Mouse (Mus musculus) telencephalon, adult 2 months (tissue): ENCODE measurements at regions not wholly inside any gene's neighbourhood (a gene's known extent, or its start where the extent isn't known, plus 50 kb on each side); places are given as distances from the start of the nearest gene placed in this dataset.

Experiments
- DNase-seq: peaks from one replicate; pipeline ENCODE4 v3.0.0-alpha.2; 2011; ENCODE audit warnings: low read depth, low spot score

- no peak for DNase-seq
Observed at GRCm38 (mm10) chr17:15311822-15312221, 64.8 kb downstream of the Dll1 start.

- no peak for DNase-seq
Observed at GRCm38 (mm10) chr17:15310465-15310864, 66.2 kb downstream of the Dll1 start.

GRCm38 (mm10) chr17:15302110-15302509 is 74.6 kb downstream of the Dll1 start:
- DNase-seq = peak; percentile 15

- no peak for DNase-seq
Observed at GRCm38 (mm10) chr17:15299743-15300371, 76.8 kb downstream of the Dll1 start.

- DNase-seq = no peak
Observed at GRCm38 (mm10) chr17:15294165-15294585, 82.5 kb downstream of the Dll1 start.

- no peak for DNase-seq
Observed at GRCm38 (mm10) chr17:15292490-15293070, 84.1 kb downstream of the Dll1 start.

DNA sequence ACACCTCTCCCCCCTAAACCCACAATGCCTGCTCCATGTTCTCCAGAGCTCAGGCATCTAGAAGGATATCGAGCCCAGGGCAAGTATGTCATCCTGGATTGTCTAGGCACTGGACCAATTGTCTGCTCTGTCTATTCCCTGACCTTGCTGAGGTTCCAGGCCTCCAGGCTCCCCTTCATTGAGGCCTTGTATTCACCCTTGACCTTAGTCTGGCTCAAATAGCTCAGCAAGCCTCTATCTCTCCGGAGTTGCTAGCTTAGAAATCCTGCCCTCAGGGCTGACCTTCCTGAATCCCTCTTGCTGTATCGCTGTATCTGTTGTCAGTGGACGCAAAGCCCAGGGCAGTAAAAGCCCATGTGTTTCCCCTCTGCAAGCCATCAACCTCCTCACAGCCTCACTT is 85.0 kb downstream of the Dll1 start:
- no peak for DNase-seq

DNA sequence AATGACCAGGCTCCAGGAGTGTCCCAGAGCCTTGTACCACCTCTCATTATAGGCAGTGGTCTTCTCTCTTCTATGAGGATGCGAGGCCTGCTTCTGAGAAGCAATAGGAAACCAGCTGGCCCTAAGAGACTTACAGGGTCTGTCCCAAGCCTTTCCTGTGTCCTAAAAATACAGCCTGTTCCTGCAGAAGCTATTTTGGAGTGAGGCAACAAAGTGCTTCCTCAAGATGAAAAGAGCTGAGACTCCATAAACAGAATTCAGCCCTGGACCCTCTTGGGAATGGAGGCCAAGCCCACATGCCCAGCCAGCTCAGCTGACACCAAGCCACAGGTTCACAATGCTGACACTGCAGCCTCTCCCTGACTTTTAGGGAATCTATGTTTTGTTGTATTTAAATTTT is 86.3 kb downstream of the Dll1 start:
- DNase-seq = no peak

- no peak for DNase-seq
Observed at GRCm38 (mm10) chr17:15289062-15289461, 87.6 kb downstream of the Dll1 start.

DNA sequence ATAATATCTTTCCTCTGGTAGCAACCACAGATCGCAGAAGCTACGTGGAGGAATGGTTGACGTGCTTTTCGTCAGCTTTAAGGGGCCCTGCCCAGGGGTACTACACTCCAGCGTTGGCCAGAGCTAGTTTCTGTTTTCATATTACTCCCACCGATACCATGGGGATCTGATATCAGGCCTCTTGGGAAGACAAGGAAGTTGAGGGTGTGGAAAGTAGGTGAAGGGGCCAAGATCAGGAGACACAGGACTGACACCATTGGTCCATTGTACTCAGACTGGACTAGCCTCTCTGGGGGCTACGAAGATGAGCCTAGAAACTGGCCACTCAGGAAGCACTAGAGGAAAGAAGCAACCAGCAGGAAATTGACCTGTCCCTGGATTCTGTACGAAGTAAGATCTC is 88.0 kb downstream of the Dll1 start:
- no peak for DNase-seq

GRCm38 (mm10) chr17:15286596-15286995 is 90.1 kb downstream of the Dll1 start:
- DNase-seq = no peak

GRCm38 (mm10) chr17:15285399-15286043 is 91.2 kb downstream of the Dll1 start:
- DNase-seq = peak; percentile 31

DNA sequence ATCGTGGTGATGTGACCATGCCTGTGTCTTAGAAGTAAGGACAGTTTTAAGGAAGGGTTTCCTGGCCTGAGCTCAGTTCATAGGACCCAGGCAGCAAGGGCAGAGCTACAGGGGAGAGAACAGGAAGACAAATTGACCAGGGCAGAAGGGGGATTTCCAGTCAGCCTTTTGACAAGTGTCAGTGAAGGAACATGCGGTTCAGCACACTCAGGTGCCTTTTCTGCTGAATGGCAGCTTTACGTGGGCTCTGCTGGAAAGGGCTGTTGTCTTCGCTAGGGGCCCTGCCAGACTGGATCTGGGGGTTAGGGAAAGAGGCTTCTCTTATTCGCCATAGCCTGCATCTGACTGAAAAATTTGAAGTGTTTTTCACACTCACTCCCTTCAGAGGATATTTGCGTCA is 106.8 kb downstream of the Dll1 start:
- DNase-seq = no peak

DNA sequence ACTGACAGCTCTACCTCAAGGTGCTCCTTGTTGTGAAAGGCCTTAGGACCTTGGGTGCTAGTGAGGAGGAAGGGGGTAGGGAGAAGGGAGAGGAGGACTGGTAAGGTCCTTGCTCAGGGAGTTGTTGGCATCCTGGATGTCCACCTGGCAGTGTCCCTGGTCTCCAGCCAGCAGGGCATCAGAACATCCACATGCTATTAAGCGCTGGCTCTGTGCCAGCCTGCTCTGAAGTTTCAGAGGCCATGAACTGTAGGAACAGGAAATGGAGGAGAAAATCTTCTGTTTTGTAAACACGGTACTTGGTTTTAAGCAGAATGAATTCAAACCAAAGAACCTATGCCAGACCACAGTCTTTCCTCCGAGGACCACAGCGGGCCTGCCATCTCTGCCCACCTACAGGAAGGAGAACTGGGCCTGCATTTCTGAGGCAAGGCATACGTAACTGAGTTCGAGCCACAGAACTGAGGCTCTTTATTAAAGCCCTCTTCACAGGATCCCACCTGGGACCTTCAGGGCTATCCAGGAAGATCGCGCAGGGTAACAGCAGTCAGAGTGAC is 107.5 kb downstream of the Dll1 start:
- no peak for DNase-seq

DNA sequence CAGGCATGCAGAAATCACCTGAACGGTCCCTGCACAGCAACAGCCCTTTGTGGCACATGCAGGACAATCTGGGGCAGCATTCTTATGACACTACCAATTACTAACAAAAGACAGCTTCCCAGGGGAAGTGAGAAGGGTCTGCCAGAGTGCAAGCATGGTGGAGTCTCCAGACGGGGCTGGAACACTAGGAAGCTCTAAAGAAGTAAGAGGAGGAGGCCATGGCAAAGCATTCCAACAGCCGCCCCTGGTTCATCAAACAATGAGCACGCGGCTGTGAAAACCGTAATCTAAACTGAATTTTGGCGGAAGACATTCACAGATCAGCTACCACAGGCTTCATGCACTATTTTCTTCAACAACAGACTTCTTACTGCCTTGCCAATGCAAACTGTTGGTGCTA is 109.0 kb downstream of the Dll1 start:
- no peak for DNase-seq

GRCm38 (mm10) chr17:15259427-15260101 is 117.1 kb downstream of the Dll1 start:
- peak; percentile 40 for DNase-seq

GRCm38 (mm10) chr17:15255874-15256273 is 120.8 kb downstream of the Dll1 start:
- no peak for DNase-seq

DNA sequence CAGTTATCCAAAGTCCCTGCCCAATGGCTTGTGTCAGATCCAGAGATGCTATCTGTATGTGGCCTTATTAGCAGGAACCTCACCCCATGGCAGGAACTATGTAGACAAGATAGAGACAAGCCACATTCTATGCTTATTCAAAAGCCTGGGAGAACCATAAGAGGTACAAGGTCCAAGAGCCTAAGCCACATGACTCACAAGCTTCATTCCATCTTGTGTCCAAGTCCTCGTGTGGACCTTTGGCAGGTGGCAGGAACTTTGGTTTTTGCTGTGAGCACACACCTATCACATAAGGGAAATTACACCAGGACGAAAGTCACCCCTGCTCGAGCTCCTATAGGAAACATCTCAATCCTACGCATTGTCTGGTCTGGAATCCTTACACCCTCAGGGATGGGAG is 122.9 kb downstream of the Dll1 start:
- DNase-seq = no peak

DNA sequence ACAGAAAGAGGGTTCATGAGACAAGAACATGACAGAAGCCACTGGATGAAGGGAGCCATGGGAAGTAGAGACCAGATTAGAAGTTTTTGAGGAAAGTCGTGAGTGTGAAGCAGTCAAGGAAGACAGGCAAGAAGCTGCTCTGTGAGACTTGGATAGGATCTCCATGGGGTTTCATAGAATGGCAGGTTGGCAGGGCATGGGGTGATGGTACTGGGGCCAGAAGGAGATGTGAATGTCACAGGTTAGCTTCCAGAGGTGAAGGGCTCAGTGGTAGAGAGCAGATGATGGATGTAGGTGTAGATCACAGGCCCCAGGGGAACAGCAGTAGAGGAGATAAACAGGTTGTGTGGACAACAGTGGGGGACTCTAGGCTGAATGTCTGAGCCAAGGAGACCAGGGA is 123.4 kb downstream of the Dll1 start:
- DNase-seq = no peak

DNA sequence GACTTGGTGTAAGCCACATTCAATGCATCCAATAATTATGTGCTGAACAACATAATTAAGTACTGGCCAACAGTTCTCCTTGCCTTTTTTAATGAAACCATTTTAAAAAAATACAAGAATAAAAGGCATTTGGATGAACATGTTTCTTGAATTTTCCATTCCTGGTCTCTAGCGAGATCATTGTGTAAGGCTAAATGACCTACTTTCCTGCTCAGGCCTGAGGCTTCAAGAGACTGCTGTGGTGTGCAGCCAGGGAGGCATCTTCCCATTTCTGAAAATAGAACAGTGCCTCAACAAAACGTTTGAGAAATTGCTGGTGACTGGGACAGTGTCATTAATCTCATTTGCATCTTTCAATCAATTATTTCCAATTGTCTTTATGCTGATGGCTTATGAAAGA is 124.5 kb downstream of the Dll1 start:
- peak; percentile 42 for DNase-seq

GRCm38 (mm10) chr17:15251641-15252040 is 125.0 kb downstream of the Dll1 start:
- DNase-seq = no peak

GRCm38 (mm10) chr17:15248417-15248791 is 128.3 kb downstream of the Dll1 start:
- no peak for DNase-seq
